Mouse (Mus musculus) layer of hippocampus, adult 2 months (tissue): ENCODE results near the gene Rilpl1. TPM values are rescaled to one million over a fixed set of nuclear protein-coding genes. Genes with fewer than 3 reads are reported as not detected.

Source experiments
- DNase-seq, 2 experiments: peaks; one replicate each; pipeline ENCODE4 v3.0.0; 2022; ENCODE audit warnings: low spot score in 2 of 2
- H3K27ac ChIP-seq: fragments of 200-600 bp; 2 replicates; pipeline ENCODE4 v1.8.1; 2022
- H3K4me3 ChIP-seq: fragments of 200-600 bp; 2 replicates; pipeline ENCODE4 v1.8.1; 2022; ENCODE audit warnings: mild to moderate bottlenecking
- CTCF ChIP-seq: fragments of 200-600 bp; conservative IDR thresholded peaks from 2 replicates; pipeline ENCODE4 v1.8.1; 2022; ENCODE audit warnings: antibody characterized with exemption, mild to moderate bottlenecking, moderate library complexity
- total RNA-seq, 2 experiments: library from RNA; stranded (reverse); gene quantifications; 2 replicates each; pipeline ENCODE4 v1.2.3; 2021

The Rilpl1 gene
- total RNA-seq, 2 experiments from 2014 or later: 69.1 to 78.2 TPM

DNA sequence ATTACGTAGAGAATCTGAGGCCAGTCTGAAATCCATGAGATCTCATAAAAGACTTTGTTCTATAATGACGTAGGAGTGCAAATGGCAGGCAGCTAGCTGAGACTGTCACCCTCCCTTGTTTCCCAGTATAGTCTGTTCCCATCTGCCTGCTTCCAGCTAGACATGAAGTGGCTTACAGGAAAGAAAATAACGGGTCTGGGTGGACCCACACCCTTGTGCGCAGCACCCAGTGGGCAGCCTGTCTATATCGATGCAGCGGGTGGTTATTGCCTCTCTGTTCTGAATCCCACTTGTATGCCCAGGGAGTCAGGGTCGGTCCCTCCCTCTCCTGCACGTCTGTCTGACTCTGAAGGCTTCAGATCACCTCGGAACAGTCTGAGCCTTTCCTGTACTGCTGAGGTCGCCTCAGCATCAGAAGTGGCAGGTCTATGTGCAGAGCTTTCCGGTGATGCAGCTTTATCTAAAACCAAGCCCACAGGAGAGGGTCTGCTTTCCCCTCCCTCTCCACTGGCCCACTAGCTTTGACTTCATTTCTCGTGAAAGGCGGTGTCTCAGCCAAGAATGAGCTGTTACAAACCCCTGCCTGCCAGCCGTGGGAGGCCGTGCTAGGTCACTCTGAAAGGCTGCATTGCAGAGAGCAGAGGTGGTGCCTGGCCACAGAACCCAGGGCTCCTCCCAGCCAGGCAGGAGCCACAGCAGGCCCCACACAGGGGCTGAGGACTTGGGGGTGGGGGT lies 78.5 kb downstream of the Rilpl1 start:
- H3K4me3 ChIP-seq: peak overlapping the region; percentile 27; the same call in 1 of the 2 replicates
- TF ChIP-seq CTCF: no peak

DNA sequence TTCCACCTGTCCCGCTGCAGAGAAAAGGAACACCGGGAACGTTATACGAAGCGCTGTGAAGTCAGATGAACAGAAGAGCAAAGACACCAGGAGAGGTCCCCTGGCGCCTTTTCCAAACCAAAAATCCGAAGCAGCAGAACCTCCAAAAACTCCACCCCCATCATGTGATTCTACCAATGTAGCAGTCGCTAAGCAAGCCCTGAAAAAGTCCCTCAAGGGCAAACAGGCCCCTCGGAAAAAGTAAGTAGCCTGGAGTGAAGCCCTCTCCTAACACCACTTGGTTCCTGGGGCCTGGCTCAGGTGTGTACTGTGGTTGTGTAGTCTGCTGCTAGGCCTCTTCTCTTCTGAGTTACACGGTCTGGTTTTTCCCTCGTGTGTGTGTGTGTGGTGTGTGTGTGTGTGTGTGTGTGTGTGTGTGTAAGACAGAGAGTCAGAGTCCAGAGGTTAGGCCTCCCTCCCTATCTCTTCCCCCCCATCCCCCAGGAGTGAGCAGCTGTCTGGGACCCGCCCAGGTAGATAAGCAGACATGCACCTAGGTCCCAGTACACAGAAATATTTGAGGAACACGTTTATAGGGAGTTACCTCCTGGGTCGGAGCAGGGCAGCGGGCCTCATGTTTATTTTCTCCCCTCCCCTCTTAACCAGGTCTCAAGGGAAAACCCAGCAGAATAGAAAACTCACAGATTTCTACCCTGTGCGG lies 80.4 kb downstream of the Rilpl1 start:
- Histone ChIP-seq H3K4me3 (no peak overlapping the region), H3K27ac (peak overlapping the region; percentile 97)
- no peak for TF ChIP-seq CTCF
- no peak for DNase-seq

More for the DNA sequence above, 78.5 kb downstream of the Rilpl1 start:
- peak overlapping the region; percentile 97 for H3K27ac ChIP-seq
- peak in 1 of 2 experiments; percentile 57 for DNase-seq

- Histone ChIP-seq H3K4me3 (no peak overlapping the region), H3K27ac (peak overlapping the region; percentile 77)
- DNase-seq: no peak
- TF ChIP-seq CTCF: no peak
Measured at GRCm38 (mm10) chr5:124450051-124450450, 81.1 kb downstream of the Rilpl1 start.

GRCm38 (mm10) chr5:124449494-124449893 lies 81.7 kb downstream of the Rilpl1 start:
- H3K27ac ChIP-seq: peak overlapping the region; percentile 77
- no peak for TF ChIP-seq CTCF
- H3K4me3 ChIP-seq: no peak overlapping the region
- DNase-seq: no peak

GRCm38 (mm10) chr5:124446301-124446881 lies 84.8 kb downstream of the Rilpl1 start:
- H3K4me3 ChIP-seq: peak overlapping the region; percentile 68
- H3K27ac ChIP-seq: peak overlapping the region; percentile 90
- 0 out of 2 replicates have a peak, but pooled peaks have one; percentile 12 for TF ChIP-seq CTCF
- DNase-seq: no peak

DNA sequence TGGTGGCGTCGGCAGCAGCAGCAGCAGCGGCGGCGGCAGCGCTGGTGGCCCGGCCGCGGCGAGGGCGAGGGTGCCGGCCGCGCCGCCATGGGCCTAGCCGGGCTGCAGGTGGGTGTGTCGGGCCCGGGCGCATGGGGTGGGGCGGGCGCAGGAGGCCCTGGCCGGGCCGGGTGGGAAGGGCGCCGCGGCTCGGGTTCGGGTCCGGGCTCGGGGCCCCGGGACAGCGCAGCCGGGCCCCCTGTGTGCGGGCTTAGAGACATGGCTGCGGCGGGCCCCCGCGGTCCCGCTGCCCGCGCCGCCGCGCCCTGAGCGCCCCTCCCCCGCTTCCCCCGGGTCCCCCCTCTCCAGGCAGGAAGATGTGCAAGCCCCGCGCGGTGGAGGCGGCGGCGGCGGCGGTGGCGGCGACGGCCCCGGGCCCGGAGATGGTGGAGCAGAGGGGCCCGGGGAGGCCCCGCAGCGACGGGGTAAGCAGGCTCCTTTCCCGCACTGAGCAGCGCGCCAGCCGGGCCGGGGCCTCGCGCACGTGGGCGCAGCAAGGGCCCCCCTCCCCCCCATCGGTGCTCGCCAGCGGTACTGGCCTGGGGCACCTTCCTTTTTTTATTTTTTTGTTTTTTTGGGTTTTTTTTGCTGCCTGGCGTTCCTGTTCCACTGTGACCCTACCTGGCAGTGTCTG lies 85.4 kb downstream of the Rilpl1 start:
- TF ChIP-seq CTCF: no peak
- Histone ChIP-seq H3K4me3 (peak overlapping the region; percentile 68), H3K27ac (peak overlapping the region; percentile 90)
- no peak for DNase-seq

DNA sequence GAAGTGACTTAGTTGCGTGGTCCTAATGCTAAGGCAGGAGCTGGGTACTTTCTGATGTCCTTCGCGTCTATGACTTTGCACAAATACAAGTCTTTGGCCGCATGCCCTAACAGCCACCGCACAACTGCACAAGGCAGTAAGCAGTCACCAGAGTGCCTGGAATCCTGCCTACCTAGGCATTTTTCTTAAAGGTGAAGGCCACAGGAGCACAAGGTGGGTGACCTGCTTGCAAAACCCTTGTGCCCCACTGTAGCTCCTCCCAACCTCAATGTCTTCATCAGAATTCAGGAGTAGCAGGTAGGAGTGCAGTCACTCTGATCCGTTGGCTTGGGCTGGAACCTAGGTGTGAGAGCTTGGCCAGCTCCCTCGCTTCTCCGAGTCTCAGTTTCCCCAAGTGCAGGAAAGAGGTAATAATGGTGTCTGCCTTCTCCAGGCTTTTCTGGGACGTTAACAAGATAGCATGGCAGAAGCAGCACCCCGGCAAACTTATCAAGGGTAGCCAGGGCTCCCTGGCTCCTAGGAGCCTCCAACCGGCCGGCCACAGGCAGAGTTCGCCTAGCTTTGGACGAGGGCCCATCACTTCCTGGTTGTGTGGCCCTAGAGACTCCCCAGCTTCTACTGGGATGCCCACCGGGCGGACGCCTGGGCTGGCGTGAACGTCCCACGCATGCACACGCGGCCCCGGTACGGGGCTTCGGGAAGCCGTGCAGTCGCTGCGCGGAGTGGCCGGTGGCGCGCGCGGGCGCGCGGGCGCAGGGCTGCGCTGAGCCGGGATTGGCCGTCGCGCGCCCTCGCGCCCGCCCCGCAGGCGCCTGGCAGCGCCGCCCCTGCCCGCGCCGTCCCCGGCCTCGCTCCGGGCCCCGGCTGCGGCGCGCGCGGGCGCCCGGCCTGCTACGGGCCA lies 86.3 kb downstream of the Rilpl1 start:
- DNase-seq: peak; percentile 63
- peak overlapping the region; percentile 95 for H3K27ac ChIP-seq
- no peak for TF ChIP-seq CTCF
- H3K4me3 ChIP-seq: peak overlapping the region; percentile 86

DNA sequence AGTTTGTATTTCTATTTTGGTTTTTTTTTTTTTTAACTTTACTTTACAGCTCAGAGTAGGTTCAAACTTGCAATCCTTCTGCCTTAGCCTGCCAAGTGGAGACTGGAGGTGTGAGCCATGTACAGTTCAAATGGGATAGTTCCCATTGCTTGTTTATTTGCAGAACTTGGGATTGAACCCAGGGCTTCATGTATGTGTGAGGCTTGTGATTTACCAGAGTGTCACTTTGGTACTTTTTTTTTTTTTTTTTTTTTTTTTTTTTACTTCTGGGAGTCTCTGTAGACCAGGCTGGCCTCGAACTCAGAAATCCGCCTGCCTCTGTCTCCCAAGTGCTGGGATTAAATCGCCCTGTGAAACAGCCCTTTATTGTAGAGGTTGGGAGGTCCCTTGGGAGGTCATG lies 87.0 kb downstream of the Rilpl1 start:
- Histone ChIP-seq H3K27ac (peak overlapping the region; percentile 95), H3K4me3 (no peak overlapping the region)
- no peak for TF ChIP-seq CTCF
- no peak for DNase-seq

Other genes with a start within 250 kb of the Rilpl1 start
- gene Mphosph9, start 203.4 kb downstream of the Rilpl1 start, total RNA-seq: 10 to 100 TPM; 18.9 to 19.3 TPM
- 10 to 100 TPM; 14.5 to 15.4 TPM for gene 2810006K23Rik, start 203.3 kb downstream of the Rilpl1 start, total RNA-seq
- gene Cdk2ap1, start 168.3 kb downstream of the Rilpl1 start, total RNA-seq: 10 to 100 TPM; 83.6 TPM
- gene Sbno1, start 105.4 kb downstream of the Rilpl1 start, total RNA-seq: 100 to 1,000 TPM; 157 to 166 TPM
- gene Kmt5a, start 91.5 kb downstream of the Rilpl1 start, total RNA-seq: 10 to 100 TPM; 55.8 to 70.3 TPM
- gene Rilpl2, start 53.0 kb downstream of the Rilpl1 start, total RNA-seq: 10 to 100 TPM; 19.3 TPM
- gene Snrnp35, start 48.3 kb downstream of the Rilpl1 start, total RNA-seq: 10 to 100 TPM; 25.7 to 25.9 TPM
- gene Tmed2, start 9.3 kb upstream of the Rilpl1 start, total RNA-seq: 10 to 100 TPM; 97.4 to 99.3 TPM
- gene Ddx55, start 21.5 kb upstream of the Rilpl1 start, total RNA-seq: 10 to 100 TPM; 27.4 to 32.6 TPM
- 10 to 100 TPM; 36.7 to 36.8 TPM for gene Eif2b1, start 47.7 kb upstream of the Rilpl1 start, total RNA-seq
- gene Gtf2h3, start 47.7 kb upstream of the Rilpl1 start, total RNA-seq: 10 to 100 TPM; 31.7 to 35.7 TPM
- 10 to 100 TPM; 54.3 to 63.9 TPM for gene Atp6v0a2, start 97.2 kb upstream of the Rilpl1 start, total RNA-seq
- under 1 TPM; 0.32 to 0.38 TPM for gene Dnah10, start 193.7 kb upstream of the Rilpl1 start, total RNA-seq